Mouse (Mus musculus): ENCODE measurements around the gene Cabcoco1. TPM values are rescaled to one million over a fixed set of nuclear protein-coding genes. Genes with fewer than 3 reads are reported as not detected.

Gene Cabcoco1
- polyA plus RNA-seq, 1 experiment from 2014 or later = 35.3 TPM

GRCm38 (mm10) chr10:68444361-68445114 is 97.2 kb downstream of the Cabcoco1 start:
- H3K4me1 ChIP-seq (ENCODE audit: control insufficient read depth in 2 of 2, insufficient read depth in 2 of 2, low read length in 2 of 2) = peaks cover 3 to 21% of the 10 kb centered on the region in 2 experiments
- H3K9ac ChIP-seq (ENCODE audit: low read length) = no peak overlapping the region
- no peaks in the 10 kb centered on the region for H3K27me3 ChIP-seq (ENCODE audit: control insufficient read depth, insufficient read depth, low read length)
- H3K4me3 ChIP-seq (ENCODE audit: control insufficient read depth in 1 of 2, insufficient read depth in 1 of 2, low read depth in 1 of 2, low read length in 2 of 2) = no peak overlapping the region
- no peak overlapping the region for H3K27ac ChIP-seq (replicated peaks in 1 of 2; ENCODE audit: control insufficient read depth in 1 of 2, insufficient read depth in 1 of 2, low read depth in 2 of 2, low read length in 2 of 2)
- 80% methylated on average over 14 of the region's 14 CpGs for WGBS
- H3K36me3 ChIP-seq (ENCODE audit: control insufficient read depth, insufficient read depth, low read length) = no peaks in the 10 kb centered on the region
- no peaks in the 10 kb centered on the region for H3K9me3 ChIP-seq (ENCODE audit: control insufficient read depth, low read length)
- H3K4me2 ChIP-seq (ENCODE audit: low read length) = no peak overlapping the region
- ATAC-seq (ENCODE audit: insufficient number of reproducible peaks, insufficient read depth, low FRiP score, low read depth) = no peak

- Histone ChIP-seq H3K27me3 (ENCODE audit: control insufficient read depth, insufficient read depth, low read length) (no peaks in the 10 kb centered on the region), H3K36me3 (ENCODE audit: control insufficient read depth, insufficient read depth, low read length) (no peaks in the 10 kb centered on the region), H3K9me3 (ENCODE audit: control insufficient read depth, low read length) (no peaks in the 10 kb centered on the region), H3K4me1 (ENCODE audit: control insufficient read depth in 2 of 2, insufficient read depth in 2 of 2, low read length in 2 of 2) (peaks cover 3 to 21% of the 10 kb centered on the region in 2 experiments), H3K27ac (replicated peaks in 1 of 2; ENCODE audit: control insufficient read depth in 1 of 2, insufficient read depth in 1 of 2, low read depth in 2 of 2, low read length in 2 of 2) (no peak overlapping the region), H3K4me3 (ENCODE audit: control insufficient read depth in 1 of 2, insufficient read depth in 1 of 2, low read depth in 1 of 2, low read length in 2 of 2) (no peak overlapping the region), H3K4me2 (ENCODE audit: low read length) (0 out of 2 replicates have a peak overlapping the region, but pooled peaks have one; percentile 3), H3K9ac (ENCODE audit: low read length) (no peak overlapping the region)
- 9% methylated on average over 7 of the region's 7 CpGs for WGBS
- ATAC-seq (ENCODE audit: insufficient number of reproducible peaks, insufficient read depth, low FRiP score, low read depth) = no peak
These were observed 98.6 kb downstream of the Cabcoco1 start for GRCm38 (mm10) chr10:68443132-68443531.

GRCm38 (mm10) chr10:68442713-68443112 is 99.0 kb downstream of the Cabcoco1 start:
- Histone ChIP-seq H3K4me1 (ENCODE audit: control insufficient read depth in 2 of 2, insufficient read depth in 2 of 2, low read length in 2 of 2) (peaks cover 3 to 21% of the 10 kb centered on the region in 2 experiments), H3K4me3 (ENCODE audit: control insufficient read depth in 1 of 2, insufficient read depth in 1 of 2, low read depth in 1 of 2, low read length in 2 of 2) (no peak overlapping the region), H3K27me3 (ENCODE audit: control insufficient read depth, insufficient read depth, low read length) (no peaks in the 10 kb centered on the region), H3K36me3 (ENCODE audit: control insufficient read depth, insufficient read depth, low read length) (no peaks in the 10 kb centered on the region), H3K4me2 (ENCODE audit: low read length) (0 out of 2 replicates have a peak overlapping the region, but pooled peaks have one; percentile 3), H3K9me3 (ENCODE audit: control insufficient read depth, low read length) (no peaks in the 10 kb centered on the region), H3K9ac (ENCODE audit: low read length) (no peak overlapping the region), H3K27ac (replicated peaks in 1 of 2; ENCODE audit: control insufficient read depth in 1 of 2, insufficient read depth in 1 of 2, low read depth in 2 of 2, low read length in 2 of 2) (no peak overlapping the region)
- WGBS = 40% methylated on average over 3 of the region's 3 CpGs
- ATAC-seq (ENCODE audit: insufficient number of reproducible peaks, insufficient read depth, low FRiP score, low read depth) = no peak

GRCm38 (mm10) chr10:68441931-68442662 is 99.6 kb downstream of the Cabcoco1 start:
- Histone ChIP-seq H3K4me3 (ENCODE audit: control insufficient read depth in 1 of 2, insufficient read depth in 1 of 2, low read depth in 1 of 2, low read length in 2 of 2) (no peak overlapping the region), H3K27ac (replicated peaks in 1 of 2; ENCODE audit: control insufficient read depth in 1 of 2, insufficient read depth in 1 of 2, low read depth in 2 of 2, low read length in 2 of 2) (no peak overlapping the region), H3K27me3 (ENCODE audit: control insufficient read depth, insufficient read depth, low read length) (no peaks in the 10 kb centered on the region), H3K36me3 (ENCODE audit: control insufficient read depth, insufficient read depth, low read length) (no peaks in the 10 kb centered on the region), H3K9me3 (ENCODE audit: control insufficient read depth, low read length) (no peaks in the 10 kb centered on the region), H3K4me2 (ENCODE audit: low read length) (no peak overlapping the region), H3K4me1 (ENCODE audit: control insufficient read depth in 2 of 2, insufficient read depth in 2 of 2, low read length in 2 of 2) (peaks cover 3 to 21% of the 10 kb centered on the region in 2 experiments), H3K9ac (ENCODE audit: low read length) (no peak overlapping the region)
- 68% methylated on average over 10 of the region's 10 CpGs for WGBS
- no peak for ATAC-seq (ENCODE audit: insufficient number of reproducible peaks, insufficient read depth, low FRiP score, low read depth)

GRCm38 (mm10) chr10:68440515-68440914 is 101.2 kb downstream of the Cabcoco1 start:
- no peak overlapping the region for H3K9ac ChIP-seq (ENCODE audit: low read length)
- H3K4me3 ChIP-seq (ENCODE audit: control insufficient read depth in 1 of 2, insufficient read depth in 1 of 2, low read depth in 1 of 2, low read length in 2 of 2) = no peak overlapping the region
- no peak overlapping the region for H3K4me2 ChIP-seq (ENCODE audit: low read length)
- no peak for ATAC-seq (ENCODE audit: insufficient number of reproducible peaks, insufficient read depth, low FRiP score, low read depth)
- no peak overlapping the region for H3K27ac ChIP-seq (replicated peaks in 1 of 2; ENCODE audit: control insufficient read depth in 1 of 2, insufficient read depth in 1 of 2, low read depth in 2 of 2, low read length in 2 of 2)
- WGBS = 87% methylated on average over 8 of the region's 8 CpGs
- no peaks in the 10 kb centered on the region for H3K36me3 ChIP-seq (ENCODE audit: control insufficient read depth, insufficient read depth, low read length)
- no peaks in the 10 kb centered on the region for H3K27me3 ChIP-seq (ENCODE audit: control insufficient read depth, insufficient read depth, low read length)
- H3K9me3 ChIP-seq (ENCODE audit: control insufficient read depth, low read length) = no peaks in the 10 kb centered on the region
- H3K4me1 ChIP-seq (ENCODE audit: control insufficient read depth in 2 of 2, insufficient read depth in 2 of 2, low read length in 2 of 2) = peaks cover 2 to 7% of the 10 kb centered on the region in 2 experiments; a peak in 3 of 4 replicates

GRCm38 (mm10) chr10:68435754-68436153 is 105.9 kb downstream of the Cabcoco1 start:
- Histone ChIP-seq H3K36me3 (ENCODE audit: control insufficient read depth, insufficient read depth, low read length) (no peaks in the 10 kb centered on the region), H3K9ac (ENCODE audit: low read length) (no peak overlapping the region), H3K4me2 (ENCODE audit: low read length) (no peak overlapping the region), H3K9me3 (ENCODE audit: control insufficient read depth, low read length) (no peaks in the 10 kb centered on the region), H3K4me1 (ENCODE audit: control insufficient read depth in 2 of 2, insufficient read depth in 2 of 2, low read length in 2 of 2) (no peaks in the 10 kb centered on the region), H3K27me3 (ENCODE audit: control insufficient read depth, insufficient read depth, low read length) (no peaks in the 10 kb centered on the region), H3K27ac (replicated peaks in 1 of 2; ENCODE audit: control insufficient read depth in 1 of 2, insufficient read depth in 1 of 2, low read depth in 2 of 2, low read length in 2 of 2) (no peak overlapping the region), H3K4me3 (ENCODE audit: control insufficient read depth in 1 of 2, insufficient read depth in 1 of 2, low read depth in 1 of 2, low read length in 2 of 2) (no peak overlapping the region)
- WGBS = 83% methylated on average over 7 of the region's 7 CpGs
- ATAC-seq (ENCODE audit: insufficient number of reproducible peaks, insufficient read depth, low FRiP score, low read depth) = no peak

GRCm38 (mm10) chr10:68435001-68435560 is 106.6 kb downstream of the Cabcoco1 start:
- no peaks in the 10 kb centered on the region for H3K36me3 ChIP-seq (ENCODE audit: control insufficient read depth, insufficient read depth, low read length)
- no peak overlapping the region for H3K9ac ChIP-seq (ENCODE audit: low read length)
- H3K27me3 ChIP-seq (ENCODE audit: control insufficient read depth, insufficient read depth, low read length) = no peaks in the 10 kb centered on the region
- 78% methylated on average over 13 of the region's 13 CpGs for WGBS
- H3K4me3 ChIP-seq (ENCODE audit: control insufficient read depth in 1 of 2, insufficient read depth in 1 of 2, low read depth in 1 of 2, low read length in 2 of 2) = no peak overlapping the region
- H3K27ac ChIP-seq (replicated peaks in 1 of 2; ENCODE audit: control insufficient read depth in 1 of 2, insufficient read depth in 1 of 2, low read depth in 2 of 2, low read length in 2 of 2) = no peak overlapping the region
- no peaks in the 10 kb centered on the region for H3K4me1 ChIP-seq (ENCODE audit: control insufficient read depth in 2 of 2, insufficient read depth in 2 of 2, low read length in 2 of 2)
- no peak for ATAC-seq (ENCODE audit: insufficient number of reproducible peaks, insufficient read depth, low FRiP score, low read depth)
- H3K4me2 ChIP-seq (ENCODE audit: low read length) = no peak overlapping the region
- no peaks in the 10 kb centered on the region for H3K9me3 ChIP-seq (ENCODE audit: control insufficient read depth, low read length)
